10 mouse cellular contexts compared by ENCODE assay signal in the genomic region with DNA sequence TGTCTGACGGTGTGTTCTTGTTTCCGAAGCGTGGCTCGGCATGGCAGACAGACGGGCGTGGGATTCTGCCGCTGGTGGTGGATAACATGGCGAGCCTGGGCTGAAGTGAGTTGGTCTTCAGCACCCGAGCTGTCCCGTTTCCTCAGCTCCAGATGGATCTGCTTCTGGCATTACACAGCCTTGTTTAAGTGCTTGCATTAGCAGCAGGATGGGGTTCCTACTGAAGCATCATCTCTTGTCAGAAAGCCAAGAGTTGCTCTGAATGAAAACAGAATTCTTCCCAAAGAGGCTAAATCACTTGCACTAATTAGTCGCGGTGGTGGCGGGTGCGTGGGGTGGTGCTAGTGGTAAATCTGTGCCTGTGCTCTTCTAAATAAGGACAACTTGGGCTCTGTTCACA. TPM values are rescaled to one million over a fixed set of nuclear protein-coding genes. Genes with fewer than 3 reads are reported as not detected.
DNase-seq lines count a peak whose midpoint lies in the region; ATAC-seq and TF ChIP-seq lines count a peak whose summit lies in the region.
"Had no signal": no experiment of that assay in that cellular context is flagged by ENCODE, and none has a peak within 500 bp of the region (broad histone marks: within the 10 kb centered on the region; RNA-seq: fewer than 3 reads in every experiment).

No protein-coding gene starts in this region.

- TF ChIP-seq CTCF in lung, embryonic 14.5 days (IDR thresholded peaks at IDR 0.05; ENCODE audit: low read depth), result no peak
- TF ChIP-seq CTCF in stomach, postnatal 0 days (IDR thresholded peaks at IDR 0.05; ENCODE audit: low read depth), result no peak

- no peak overlapping the region for H3K4me3 ChIP-seq in lung, embryonic 14.5 days (ENCODE audit: low read depth, low read length)
- no peak overlapping the region for H3K4me3 ChIP-seq in stomach, postnatal 0 days (ENCODE audit: low read depth, low read length)
- no peak overlapping the region for H3K4me3 ChIP-seq in hindbrain, embryonic 16.5 days (ENCODE audit: low read length)

- H3K36me3 ChIP-seq in lung, embryonic 14.5 days (ENCODE audit: insufficient read depth), result no peaks in the 10 kb centered on the region
- H3K36me3 ChIP-seq in stomach, postnatal 0 days (ENCODE audit: control insufficient read depth, insufficient read depth, low read length), result no peaks in the 10 kb centered on the region
- no peaks in the 10 kb centered on the region for H3K36me3 ChIP-seq in hindbrain, embryonic 16.5 days (ENCODE audit: control insufficient read depth, insufficient read depth, low read length)

- TF ChIP-seq EP300 in stomach, postnatal 0 days (optimal IDR thresholded peaks at IDR 0.05), result no peak

- H3K27ac ChIP-seq in lung, embryonic 14.5 days (ENCODE audit: low read depth), result no peak overlapping the region
- H3K27ac ChIP-seq in stomach, postnatal 0 days (replicated peaks), result 0 out of 2 replicates have a peak overlapping the region, but pooled peaks have one; percentile 18
- no peak overlapping the region for H3K27ac ChIP-seq in hindbrain, embryonic 16.5 days (ENCODE audit: low read depth, low read length)

- peak; percentile 13 to 33 for DNase-seq in adrenal gland, adult (ENCODE audit: inconsistent age in 2 of 2, low spot score in 1 of 2)
- DNase-seq in adrenal gland, postnatal 25 days, result no peak
- peak; percentile 51 for DNase-seq in lung, embryonic 14.5 days
- no peak for DNase-seq in lung, adult 18-20 months
- DNase-seq in layer of hippocampus, postnatal 10 days (ENCODE audit: low spot score in 2 of 2), result peak; percentile 32 to 43
- no peak for DNase-seq in stomach, postnatal 0 days (ENCODE audit: low spot score)
- no peak for DNase-seq in adrenal gland, postnatal 4 days (ENCODE audit: low spot score in 2 of 2)
- DNase-seq: cerebellum, postnatal 10 days; kidney, adult 8-10 months had no signal

- 74% methylated on average over 14 of the region's 14 CpGs for WGBS in lung, embryonic 14.5 days
- WGBS in stomach, postnatal 0 days, result 61% methylated on average over 14 of the region's 14 CpGs
- WGBS in hindbrain, embryonic 16.5 days, result 69% methylated on average over 14 of the region's 14 CpGs

- H3K4me1 ChIP-seq in lung, embryonic 14.5 days (ENCODE audit: insufficient read depth), result 0 out of 2 replicates have a peak, but pooled peaks cover 1% of the 10 kb centered on the region
- 0 out of 2 replicates have a peak, but pooled peaks cover 5% of the 10 kb centered on the region for H3K4me1 ChIP-seq in stomach, postnatal 0 days (replicated peaks; ENCODE audit: control insufficient read depth, insufficient read depth)
- H3K4me1 ChIP-seq in hindbrain, embryonic 16.5 days (ENCODE audit: control insufficient read depth, insufficient read depth, low read depth, low read length), result peaks cover 11% of the 10 kb centered on the region

- no peaks in the 10 kb centered on the region for H3K9me3 ChIP-seq in lung, embryonic 14.5 days (ENCODE audit: low read depth, low read length)
- no peaks in the 10 kb centered on the region for H3K9me3 ChIP-seq in stomach, postnatal 0 days (ENCODE audit: control insufficient read depth, low read length)
- no peaks in the 10 kb centered on the region for H3K9me3 ChIP-seq in hindbrain, embryonic 16.5 days (ENCODE audit: control insufficient read depth, low read length)

- H3K27me3 ChIP-seq in lung, embryonic 14.5 days (ENCODE audit: insufficient read depth, low read length), result no peaks in the 10 kb centered on the region
- H3K27me3 ChIP-seq in stomach, postnatal 0 days (ENCODE audit: control insufficient read depth, insufficient read depth, low read length), result no peaks in the 10 kb centered on the region
- no peaks in the 10 kb centered on the region for H3K27me3 ChIP-seq in hindbrain, embryonic 16.5 days (replicated peaks; ENCODE audit: control insufficient read depth, insufficient read depth, low read length)

- ATAC-seq in lung, embryonic 14.5 days (ENCODE audit: insufficient read depth), result no peak
- no peak for ATAC-seq in stomach, postnatal 0 days (ENCODE audit: low FRiP score, low TSS enrichment)
- no peak for ATAC-seq in hindbrain, embryonic 16.5 days

- H3K4me2 ChIP-seq in lung, embryonic 14.5 days, result no peak overlapping the region
- no peak overlapping the region for H3K4me2 ChIP-seq in stomach, postnatal 0 days (replicated peaks; ENCODE audit: low read depth)
- H3K4me2 ChIP-seq in hindbrain, embryonic 16.5 days (ENCODE audit: low read length), result no peak overlapping the region

- no peak overlapping the region for H3K9ac ChIP-seq in lung, embryonic 14.5 days
- no peak overlapping the region for H3K9ac ChIP-seq in stomach, postnatal 0 days (ENCODE audit: low read length)
- H3K9ac ChIP-seq in hindbrain, embryonic 16.5 days (ENCODE audit: low read depth, low read length), result no peak overlapping the region

RNA-seq across cellular contexts. Expression of a gene that starts 5.8 kb away (rescaled TPM):
- 1.9 and 2.0 TPM in 2 replicates for total RNA-seq in adrenal gland, postnatal 25 days (2021)
- polyA plus RNA-seq in lung, embryonic 14.5 days (2014; fragmentation: Nextera tagmentation; extraction: Ambion mirVana), result 3.7 and 3.8 TPM in 2 replicates
- total RNA-seq in layer of hippocampus, postnatal 10 days (2021), result 1 to 10 TPM; 8.2 to 9.3 TPM
- polyA plus RNA-seq in stomach, postnatal 0 days (2015; fragmentation: Nextera tagmentation; extraction: Ambion mirVana), result 18.2 and 23.2 TPM in 2 replicates
- 3.9 and 4.3 TPM in 2 replicates for polyA plus RNA-seq in hindbrain, embryonic 16.5 days (2015; fragmentation: Nextera tagmentation; extraction: Ambion mirVana)
- 1 to 10 TPM; 6.5 to 8.3 TPM for total RNA-seq in adrenal gland, postnatal 4 days (2021)

Comparison
In these comparisons a context has a peak if more than half of its experiments do, and no peak if none do; other contexts are left out.
1. DNase-seq: peak in adrenal gland, adult (2 of 2), lung, embryonic 14.5 days (single experiment) and layer of hippocampus, postnatal 10 days (2 of 2); none in adrenal gland, postnatal 25 days (single experiment), lung, adult 18-20 months (0 of 2), stomach, postnatal 0 days (single experiment) and adrenal gland, postnatal 4 days (0 of 2).